Mouse (Mus musculus) regulatory T cell (primary cell): Measurements from ENCODE around the gene Ccdc28b.

Source experiments
- in situ Hi-C: fragments of 300-600 bp; cut with MboI, MseI; formaldehyde crosslinking; loops from one replicate; pipeline ENCODE4 v1.15.1; 2025; ENCODE audit warnings: high pct_unique_total_duplicates

Gene Ccdc28b

DNA sequence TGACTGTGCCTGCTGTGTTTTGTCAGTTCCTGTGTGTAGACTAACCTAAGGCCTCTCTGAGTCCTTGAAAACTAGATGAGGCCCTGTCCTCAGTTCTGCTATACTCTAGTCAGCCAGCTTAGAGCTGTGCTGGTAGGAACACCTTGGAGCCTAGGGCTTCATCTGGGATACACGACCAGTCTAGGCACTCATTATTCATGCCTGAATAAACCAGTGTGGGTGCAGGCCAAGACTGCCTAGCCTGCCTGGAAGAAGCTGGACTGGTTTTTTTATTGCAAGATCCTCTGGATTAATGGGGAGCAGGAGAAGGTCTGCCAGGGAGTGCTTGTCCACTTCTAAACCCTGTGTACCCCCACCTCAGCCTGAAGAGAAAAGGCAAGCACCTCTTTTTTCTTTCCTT, 36.8 kb downstream of the Ccdc28b start:
- in situ Hi-C loops: no loop called here

DNA sequence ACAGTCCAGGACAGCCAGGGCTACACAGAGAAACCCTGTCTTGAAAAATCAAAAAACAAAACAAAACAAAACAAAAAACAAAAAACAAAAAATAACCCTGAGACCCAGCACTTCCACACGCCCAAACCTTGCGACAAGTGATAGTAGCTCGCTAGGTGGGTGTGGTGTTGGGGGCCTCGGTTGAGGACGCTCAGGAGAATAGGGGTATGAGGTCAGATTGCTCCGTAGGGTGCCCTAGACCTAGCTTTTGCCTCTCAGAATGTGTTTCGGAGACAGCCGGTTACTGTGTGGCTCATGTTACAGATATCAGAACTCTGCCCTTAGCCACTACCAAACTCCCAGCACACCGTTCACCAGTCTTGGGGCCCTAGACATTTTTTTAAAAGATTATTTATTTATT, 38.0 kb downstream of the Ccdc28b start:
- in situ Hi-C loops: no loop called here

DNA sequence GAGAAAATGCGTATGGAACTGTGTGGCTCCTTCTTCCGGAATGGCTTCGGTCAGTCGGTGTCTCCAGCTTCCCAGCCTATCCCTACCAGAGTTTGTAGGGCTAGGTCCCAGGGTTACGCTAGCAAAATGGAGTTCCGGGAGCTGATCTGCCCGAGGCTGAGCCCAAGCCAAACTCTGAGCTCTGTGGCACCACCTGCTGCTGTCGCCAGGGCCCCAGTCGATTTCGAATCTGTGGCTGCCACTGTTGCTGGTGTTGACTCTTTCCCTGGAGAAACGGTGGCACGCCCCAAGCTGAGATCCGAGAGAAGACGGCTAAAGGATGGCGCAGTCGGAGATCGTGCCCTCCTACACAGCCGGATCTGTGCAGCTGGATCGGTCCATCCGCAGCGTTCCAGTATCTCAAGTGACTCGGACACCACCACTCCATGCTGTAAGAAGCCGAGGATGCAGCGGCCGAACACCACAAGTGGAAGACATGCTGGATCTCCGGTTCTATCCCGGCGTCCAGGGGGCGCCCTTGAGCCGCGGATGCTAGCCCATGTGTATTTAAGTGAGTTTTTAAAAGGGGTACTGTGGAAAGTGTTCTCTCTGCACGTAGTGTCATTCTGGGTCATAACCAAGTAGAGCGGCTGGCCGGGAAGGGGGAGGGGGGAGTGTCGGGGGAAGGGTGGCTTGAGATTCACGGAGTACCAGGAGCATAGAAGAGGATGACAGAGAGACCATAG, 38.7 kb downstream of the Ccdc28b start:
- in situ Hi-C loops: no loop called here

DNA sequence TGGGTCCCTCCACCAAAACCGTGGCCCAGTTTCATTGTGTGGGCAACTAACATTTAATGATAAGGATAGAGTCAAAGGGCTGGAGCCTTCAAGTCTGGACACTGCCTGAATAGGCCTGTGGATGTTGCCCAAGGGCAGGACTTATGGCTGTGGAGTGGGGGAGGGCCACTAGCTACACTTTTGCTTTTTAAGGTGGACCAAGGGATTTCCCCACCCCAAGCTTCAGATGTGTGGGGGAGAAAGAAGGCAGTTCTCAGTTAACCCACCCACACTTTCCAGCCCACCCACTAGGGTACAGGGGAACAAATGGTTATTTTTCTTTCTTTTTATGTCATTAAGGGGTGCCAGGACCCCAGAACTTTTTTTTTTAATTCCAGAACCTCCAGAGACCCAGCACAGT, 39.4 kb downstream of the Ccdc28b start:
- in situ Hi-C loops: no loop called here

DNA sequence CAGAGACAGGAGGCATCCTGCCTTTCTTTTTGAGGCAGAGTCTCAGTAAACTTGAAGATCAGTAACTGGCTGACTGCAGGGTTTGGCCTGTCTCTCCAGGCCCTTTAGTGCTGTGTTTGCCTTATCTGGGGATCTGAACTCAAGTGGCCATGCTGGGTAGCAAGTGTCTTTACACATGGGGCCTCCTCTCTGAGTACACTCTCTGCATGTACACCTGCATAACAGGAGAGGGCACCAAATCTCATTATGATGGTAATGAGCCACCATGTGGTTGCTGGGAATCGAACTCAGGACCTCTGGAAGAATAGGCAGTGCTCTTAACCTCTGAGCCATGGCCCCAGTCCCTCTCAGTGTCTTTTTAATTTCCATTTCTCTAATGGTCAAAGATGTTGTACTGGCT, 41.5 kb downstream of the Ccdc28b start:
- in situ Hi-C loops: no loop called here

DNA sequence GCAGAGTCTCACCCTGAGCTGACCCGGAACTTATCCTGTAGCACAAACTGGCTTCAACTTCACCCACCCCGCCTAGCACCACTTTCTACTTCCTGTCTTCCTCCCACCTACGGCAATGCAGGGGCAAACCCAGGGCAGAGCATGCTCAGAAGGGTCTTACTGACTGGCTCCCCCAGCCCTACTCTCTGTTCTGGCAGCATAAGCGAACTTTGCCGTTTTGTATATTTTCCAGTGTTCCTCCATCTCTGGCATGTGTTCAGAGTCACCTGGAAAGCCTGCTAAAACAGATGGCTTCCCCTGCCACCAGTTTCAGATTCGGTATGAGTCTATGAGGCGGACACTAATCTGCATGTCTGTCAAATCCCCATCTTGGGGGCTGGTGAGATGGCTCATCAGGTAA, 43.4 kb downstream of the Ccdc28b start:
- in situ Hi-C loops: no loop called here

DNA sequence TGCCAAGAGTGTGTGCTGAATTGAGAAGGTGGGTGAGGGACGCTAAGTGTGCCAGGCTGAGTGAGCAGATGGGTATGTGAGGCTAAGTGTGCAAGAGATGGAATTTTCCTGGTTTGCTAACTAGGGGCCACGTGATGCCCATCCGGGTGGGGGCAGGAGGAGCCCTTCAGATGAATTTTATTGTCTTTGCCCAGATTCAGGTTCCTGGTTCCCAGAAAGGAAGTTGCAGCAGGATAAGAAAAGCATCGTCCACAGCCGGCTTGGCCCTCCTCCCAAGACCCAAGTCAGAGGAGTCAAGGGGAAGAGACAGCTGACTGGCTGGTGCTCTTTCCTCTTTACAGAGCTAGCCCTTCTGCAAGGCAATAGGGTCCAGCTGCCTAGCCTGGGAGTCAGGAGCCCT, 45.3 kb downstream of the Ccdc28b start, which contains the start of gene Fam167b:
TSS of gene Fam167b (minus strand) at position 84 of the 400 bp plus-strand sequence.
- in situ Hi-C loops: no loop called here

DNA sequence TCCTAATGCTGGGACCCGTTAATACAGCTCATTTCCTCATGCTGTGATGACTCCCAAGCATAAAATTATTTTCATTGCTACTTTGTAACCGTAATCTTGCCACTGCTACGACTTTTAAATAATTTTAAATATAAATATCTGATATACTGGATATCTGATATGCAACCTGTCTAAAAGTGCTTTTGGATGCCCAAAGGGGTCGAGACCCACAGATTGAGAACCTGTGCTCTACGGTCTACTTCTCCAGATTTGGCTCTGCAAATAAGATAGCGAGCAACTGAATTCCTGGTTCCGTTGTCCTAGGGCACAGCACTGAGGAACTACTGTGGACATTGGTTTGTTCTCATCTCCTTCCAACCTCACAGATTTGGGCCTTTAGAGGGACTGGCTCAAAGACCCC, 46.1 kb downstream of the Ccdc28b start:
- in situ Hi-C loops: no loop called here

DNA sequence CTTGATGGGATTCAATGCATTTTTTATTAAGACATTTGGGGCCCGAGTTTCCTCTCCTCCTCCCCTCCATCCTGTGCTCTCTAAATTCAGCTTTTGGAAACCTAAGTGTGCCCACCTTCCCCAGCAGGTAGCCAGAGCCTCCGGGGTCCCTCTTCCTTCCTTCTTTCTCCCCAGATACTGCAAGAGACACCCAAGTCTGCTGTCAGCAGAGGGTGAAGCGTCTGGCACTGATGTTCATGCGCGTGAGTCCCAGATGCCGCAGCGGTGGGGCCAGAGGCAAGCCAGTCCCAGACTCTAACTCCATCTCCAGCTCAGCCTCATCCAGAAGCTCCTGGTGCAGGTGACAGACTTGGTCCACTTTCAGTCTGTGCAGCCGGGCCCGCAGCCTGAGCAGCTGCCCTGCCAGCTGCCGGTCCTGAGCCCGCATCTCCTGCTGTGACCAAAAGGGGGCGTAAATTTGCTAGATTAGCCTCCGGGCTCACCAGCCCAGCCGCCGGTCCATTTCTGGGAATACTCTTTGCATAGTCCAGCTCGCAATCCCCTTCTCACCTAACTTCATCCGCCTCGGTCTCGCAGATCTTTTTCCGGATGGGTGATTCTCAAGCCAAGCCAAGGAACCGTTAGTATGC, 46.8 kb downstream of the Ccdc28b start:
- in situ Hi-C loops: no loop called here

DNA sequence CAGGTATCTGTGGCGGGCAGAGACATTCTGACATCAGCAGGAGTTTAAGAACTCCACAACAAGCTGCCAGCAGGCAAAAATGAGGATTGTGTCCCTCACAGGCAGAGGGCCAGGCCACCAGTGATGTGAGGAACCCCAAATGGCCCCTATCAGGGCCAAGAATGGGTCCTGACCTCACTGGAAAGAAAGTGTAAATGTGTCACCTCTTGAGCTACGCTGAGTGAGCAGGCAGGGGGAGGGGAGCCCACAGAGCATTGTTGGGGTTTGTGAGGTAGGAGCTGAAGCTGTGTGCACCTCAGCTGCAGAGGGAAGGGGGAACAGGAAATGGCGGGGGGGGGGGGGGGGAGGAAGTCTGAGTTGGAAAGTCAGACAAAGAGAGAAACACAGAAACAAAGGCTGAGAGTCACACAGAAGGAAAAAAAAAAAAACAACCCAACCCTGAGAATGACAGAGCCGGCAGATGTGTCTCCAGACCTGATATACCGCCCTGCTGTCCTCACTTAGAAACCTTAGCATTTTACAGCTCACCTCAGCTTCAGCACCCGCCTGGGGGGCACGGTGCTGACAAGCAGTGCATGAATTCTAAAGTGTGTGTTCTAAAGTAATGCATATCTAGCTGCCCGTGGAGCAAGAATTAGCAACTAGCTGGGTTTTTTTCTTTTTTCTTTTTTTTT, 48.4 kb downstream of the Ccdc28b start:
- in situ Hi-C loops: no loop called here

DNA sequence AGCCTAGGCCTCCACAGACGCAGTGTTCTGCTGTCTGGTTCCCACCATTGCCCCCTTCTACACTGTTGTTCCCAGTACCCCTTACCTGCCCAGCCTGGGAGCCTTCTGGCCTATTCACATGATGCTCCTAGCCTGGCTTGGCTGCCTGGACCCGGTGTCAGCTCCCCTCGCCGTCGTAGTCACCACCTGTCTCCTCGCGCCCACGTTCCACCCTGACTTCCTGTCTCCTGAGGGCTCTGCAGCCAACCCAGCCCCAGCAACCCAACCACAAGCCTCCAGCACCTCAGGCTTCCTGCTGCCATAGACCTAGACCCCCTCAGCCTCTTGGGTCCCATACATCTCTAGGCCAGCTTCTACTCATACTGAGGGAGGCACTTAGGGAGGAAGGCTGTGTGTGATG, 50.3 kb downstream of the Ccdc28b start, which contains the start of gene Lck:
TSS of gene Lck (minus strand) at position 212 of the 400 bp plus-strand sequence.
- in situ Hi-C loops: loop anchor here (25.0 kb wide), 1 partner anchor 1339 kb away; the partner anchor contains the start of gene Laptm5

DNA sequence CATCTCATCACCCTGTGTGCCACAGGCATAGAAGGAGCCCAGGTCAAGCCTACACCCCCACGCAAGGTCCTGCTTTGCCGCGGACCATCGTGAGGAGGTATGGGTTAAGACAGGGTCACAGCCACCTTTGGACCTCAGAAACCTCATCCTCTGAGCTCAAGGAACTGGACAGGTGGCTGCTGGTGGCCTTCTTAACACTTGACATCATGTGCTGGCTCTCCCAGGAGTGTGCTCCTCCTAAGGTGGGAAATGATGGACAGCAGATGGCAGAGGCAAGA, 50.7 kb downstream of the Ccdc28b start:
- in situ Hi-C loops: loop anchor here (25.0 kb wide), 1 partner anchor 1339 kb away; the partner anchor contains the start of gene Laptm5

DNA sequence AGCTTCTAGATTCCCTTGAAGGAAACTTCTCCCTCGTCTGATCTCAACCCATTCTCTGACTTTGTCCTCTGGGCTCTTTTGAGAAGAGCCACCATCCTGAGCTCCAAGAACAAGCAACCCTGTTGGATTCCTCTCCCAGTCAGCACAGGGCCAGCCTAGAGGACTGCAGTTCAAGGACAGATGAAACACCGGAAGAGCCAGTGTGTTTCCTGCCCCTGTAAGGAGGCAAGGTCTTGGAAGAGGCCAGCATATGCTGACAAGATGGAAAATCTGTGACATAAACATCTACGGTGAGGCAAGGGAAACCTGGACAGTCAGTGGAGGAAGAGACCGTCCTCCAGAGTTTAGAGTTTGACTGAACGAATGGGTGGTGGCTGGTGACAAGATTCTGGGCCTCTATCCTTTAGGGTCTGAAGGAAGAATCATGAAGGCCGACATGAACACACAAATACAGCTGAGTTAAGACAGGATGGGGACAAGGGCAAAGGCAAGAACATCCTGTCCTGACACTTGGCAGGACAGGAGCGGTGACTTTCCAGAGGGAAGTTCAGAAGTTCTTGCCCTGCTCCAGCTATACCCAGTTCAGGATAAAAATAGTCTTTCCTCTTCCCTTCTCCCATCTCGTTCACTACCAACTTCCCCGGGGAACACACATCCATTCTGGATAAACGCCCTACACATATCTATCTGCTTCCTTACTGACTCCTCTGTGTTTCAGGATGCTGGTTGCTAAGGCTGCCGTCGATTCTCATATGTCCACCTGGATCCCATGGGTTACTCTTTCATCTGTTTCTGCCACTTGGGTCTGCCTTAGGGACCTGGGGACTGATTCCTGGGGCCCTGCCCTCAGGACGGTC, 51.3 kb downstream of the Ccdc28b start:
- in situ Hi-C loops: loop anchor here (25.0 kb wide), 1 partner anchor 1340 kb away; the partner anchor contains the start of gene Laptm5

DNA sequence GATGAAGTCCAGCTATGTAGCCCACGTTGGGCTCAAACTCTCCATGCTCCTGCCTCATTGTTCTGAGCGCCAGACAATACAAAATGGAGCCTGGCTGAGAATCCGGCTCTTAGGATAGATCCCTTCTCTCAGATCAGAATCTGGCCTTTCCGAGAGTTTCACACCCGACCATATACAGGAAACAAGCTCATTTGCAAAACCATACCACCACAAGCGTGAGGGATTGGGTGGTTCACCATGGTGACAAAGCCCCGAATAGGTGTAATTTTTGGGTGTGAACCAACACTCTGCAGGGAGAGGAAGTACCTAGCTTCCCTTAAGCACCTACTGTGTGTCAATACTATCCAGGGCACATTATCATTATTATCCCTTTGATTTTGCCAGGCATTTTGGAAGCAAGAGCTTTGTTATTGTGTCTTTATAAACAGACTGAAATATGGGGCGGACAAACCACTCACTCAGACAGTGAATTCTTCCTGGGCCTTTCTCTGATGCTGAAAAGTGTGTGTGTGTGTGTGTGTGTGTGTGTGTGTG, 52.1 kb downstream of the Ccdc28b start:
- in situ Hi-C loops: loop anchor here (25.0 kb wide), 1 partner anchor 1341 kb away; the partner anchor contains the start of gene Laptm5

DNA sequence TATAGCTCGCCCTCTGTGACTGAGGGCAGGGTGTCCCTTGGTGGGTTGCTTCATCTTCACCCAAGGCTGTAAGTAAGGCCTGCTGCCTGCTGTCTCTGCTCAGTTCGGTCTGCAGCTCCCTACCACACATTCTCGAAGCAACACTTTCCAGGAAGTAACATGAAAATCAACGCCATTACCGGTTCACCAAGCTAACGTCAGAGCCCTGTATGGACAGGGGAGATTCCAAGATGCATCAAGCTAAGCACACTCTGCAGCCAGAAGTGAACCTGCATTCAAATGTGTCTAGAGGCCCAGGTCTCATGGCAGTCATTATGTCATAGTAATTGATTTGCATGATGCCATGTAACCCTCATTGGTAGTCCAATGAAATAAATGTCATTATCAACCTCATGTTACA, 53.7 kb downstream of the Ccdc28b start:
- in situ Hi-C loops: loop anchor here (25.0 kb wide), 1 partner anchor 1342 kb away; the partner anchor contains the start of gene Laptm5
